Mouse (Mus musculus) bone marrow, adult 2 months (tissue): ENCODE data around the gene Sipa1l2.

Source experiments
- CTCF ChIP-seq: fragments of 200-500 bp; IDR thresholded peaks from 2 replicates; pipeline ENCODE4 v1.5.1; 2011; ENCODE audit warnings: low read length, control low read depth; ENCODE audit not compliant: control insufficient read depth, insufficient read depth
- POLR2A ChIP-seq: fragments of 200-500 bp; IDR thresholded peaks from 2 replicates; pipeline ENCODE4 v1.6.1; 2011; ENCODE audit warnings: low read depth, mild to moderate bottlenecking, control low read depth, low read length, borderline replicate concordance; ENCODE audit not compliant: control insufficient read depth

GRCm38 (mm10) chr8:125570835-125571465 lies 1.3 kb upstream of the Sipa1l2 start:
- TF ChIP-seq CTCF (no peak), POLR2A (no peak)
